Mouse (Mus musculus) spleen, adult 2 months (tissue): ENCODE data around the gene Src. TPM values are rescaled to one million over a fixed set of nuclear protein-coding genes. Genes with fewer than 3 reads are reported as not detected.
"Not testable (repeated sequence)": the region's sequence is repeated elsewhere in the genome, so short reads cannot be mapped to it uniquely, and the experiment has no call there.

Experiments
- DNase-seq, 2 experiments: peaks; one replicate each; pipeline versions ENCODE4 v3.0.0 to v3.0.0-alpha.2; 2012 to 2021; ENCODE audit warnings: low spot score in 2 of 2, low read depth in 1 of 2
- H3K27ac ChIP-seq: fragments of 200-500 bp; 2 replicates; pipeline ENCODE4 v1.5.1; 2012; ENCODE audit warnings: low read length, inconsistent platforms; ENCODE audit not compliant: insufficient read depth
- H3K27me3 ChIP-seq: fragments of 200-500 bp; 2 replicates; pipeline ENCODE4 v1.6.1; 2012; ENCODE audit warnings: mild to moderate bottlenecking, moderate library complexity, low read length, inconsistent platforms; ENCODE audit not compliant: control insufficient read depth, insufficient read depth
- H3K36me3 ChIP-seq: fragments of 200-500 bp; 2 replicates; pipeline ENCODE4 v1.6.1; 2012; ENCODE audit warnings: mild to moderate bottlenecking, low read length, inconsistent platforms; ENCODE audit not compliant: control insufficient read depth, insufficient read depth
- H3K4me1 ChIP-seq: fragments of 200-500 bp; 2 replicates; pipeline ENCODE4 v1.6.1; 2011; ENCODE audit warnings: inconsistent platforms; ENCODE audit not compliant: control insufficient read depth, insufficient read depth, insufficient read length
- H3K4me3 ChIP-seq: fragments of 200-500 bp; 2 replicates; pipeline ENCODE4 v1.5.1; 2011; ENCODE audit warnings: mild to moderate bottlenecking, inconsistent platforms; ENCODE audit not compliant: insufficient read depth, insufficient read length; ENCODE audit errors: extremely low read depth
- CTCF ChIP-seq: fragments of 200-500 bp; IDR thresholded peaks from 2 replicates; pipeline ENCODE4 v1.5.1; 2011; ENCODE audit warnings: mild to moderate bottlenecking, inconsistent platforms; ENCODE audit not compliant: insufficient read depth, insufficient read length, insufficient replicate concordance; ENCODE audit errors: extremely low read depth
- POLR2A ChIP-seq: fragments of 200-500 bp; IDR thresholded peaks from 2 replicates; pipeline ENCODE4 v1.6.1; 2011; ENCODE audit warnings: low read depth, low read length, inconsistent platforms
- WGBS: fragments of 180-500 bp; shearing (Covaris S2); methylation state at CpG from one replicate; pipeline ENCODE4 v1.1.7; 2018; 5-methylcytosine and 5-hydroxymethylcytosine counted together
- polyA plus RNA-seq: library from polyadenylated mRNA; depleted of rRNA; stranded (reverse); fragments of >200 nt; gene quantifications from 2 replicates; pipeline ENCODE4 v1.2.3, GENCODE M21; 2012

Src gene
- polyA plus RNA-seq, 1 experiment, result 14.6 TPM

DNA sequence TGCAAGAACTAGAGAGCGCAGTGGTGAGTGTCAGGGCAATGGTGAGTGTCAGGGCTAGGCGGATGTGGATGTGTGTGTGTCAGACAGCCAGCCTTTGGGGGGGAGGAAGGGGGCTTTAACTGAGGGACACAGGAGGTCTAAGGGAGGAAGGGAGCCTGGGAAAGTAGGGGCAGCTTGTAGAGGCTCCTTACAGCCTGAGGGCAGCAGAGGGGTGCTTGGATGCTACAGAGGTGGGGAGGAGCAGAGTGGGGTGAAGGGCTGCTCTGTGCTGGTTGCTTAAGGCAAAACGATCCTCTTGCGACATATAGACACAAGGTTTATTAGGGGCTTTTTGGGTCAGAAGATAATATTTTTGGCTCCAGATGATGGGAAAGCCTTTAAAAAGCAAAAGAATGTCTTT is 33.4 kb upstream of the Src start:
- Histone ChIP-seq H3K4me3 (no peak overlapping the region), H3K36me3 (peaks cover 1% of the 10 kb centered on the region; the same call in 1 of the 2 replicates), H3K27me3 (no peaks in the 10 kb centered on the region), H3K27ac (no peak overlapping the region), H3K4me1 (no peaks in the 10 kb centered on the region)
- 94% methylated on average over 4 of the region's 4 CpGs for WGBS
- no peak for TF ChIP-seq CTCF
- TF ChIP-seq POLR2A, result no peak
- no peak for DNase-seq

DNA sequence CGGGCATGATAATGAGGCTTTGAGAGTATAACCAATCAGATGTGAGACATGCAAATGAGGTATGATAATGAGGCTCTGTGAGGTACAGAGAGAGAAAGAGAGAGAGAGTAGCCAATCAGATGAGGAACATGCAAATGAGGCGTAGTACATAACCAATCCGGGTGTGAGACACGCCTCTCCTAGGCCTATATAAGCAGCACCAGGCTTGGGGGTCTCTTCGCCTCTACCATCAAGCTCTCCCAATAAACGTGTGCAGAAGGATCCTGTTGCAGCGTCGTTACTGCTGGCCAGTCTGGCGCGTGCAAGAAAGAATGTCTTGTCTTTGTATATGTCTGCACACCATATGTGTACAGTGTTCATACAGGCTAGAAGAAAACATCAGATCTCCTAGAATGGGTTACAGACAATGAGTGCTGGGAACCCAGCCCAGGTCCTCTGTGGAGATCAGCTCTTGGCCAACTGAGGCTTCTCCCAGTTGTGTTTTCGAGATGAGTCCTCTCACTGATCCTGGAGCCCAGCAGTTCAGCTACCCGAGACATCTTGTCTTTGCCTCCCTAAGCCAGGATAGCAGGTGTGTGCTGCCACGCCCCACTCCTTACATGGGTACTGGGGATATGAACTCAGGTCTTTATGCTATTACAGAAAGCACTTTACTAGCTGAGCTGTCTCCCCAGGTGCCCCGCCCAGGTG is 29.2 kb upstream of the Src start:
- not testable (repeated sequence) for H3K36me3 ChIP-seq

DNA sequence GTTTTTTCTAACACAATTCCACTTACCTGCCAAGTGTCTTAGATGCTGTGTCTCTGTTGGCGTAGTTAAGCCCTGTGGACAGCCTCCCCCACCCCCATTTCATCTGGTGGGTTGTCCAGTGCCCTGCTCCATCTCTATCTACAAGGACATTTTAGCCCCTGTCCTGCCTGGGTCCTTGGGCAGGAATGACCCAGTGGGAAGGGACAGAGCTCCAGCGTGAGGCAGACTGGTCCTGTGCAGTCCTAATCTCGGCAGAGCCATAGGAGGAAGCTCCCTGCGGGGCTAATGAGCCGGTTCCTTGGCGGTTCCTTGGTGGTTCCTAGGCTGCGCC is 28.7 kb upstream of the Src start:
- WGBS, result 96% methylated on average over 7 of the region's 7 CpGs
- Histone ChIP-seq H3K27ac (no peak overlapping the region), H3K36me3 (0 out of 2 replicates have a peak, but pooled peaks cover 1% of the 10 kb centered on the region), H3K27me3 (no peaks in the 10 kb centered on the region), H3K4me3 (no peak overlapping the region), H3K4me1 (no peaks in the 10 kb centered on the region)
- no peak for TF ChIP-seq POLR2A
- no peak for TF ChIP-seq CTCF
- DNase-seq, result no peak

More for the DNA sequence above, 29.2 kb upstream of the Src start:
- H3K27me3 ChIP-seq, DNase-seq, H3K27ac ChIP-seq, H3K4me3 ChIP-seq, H3K4me1 ChIP-seq: not testable (repeated sequence)
- 97% methylated on average over 14 of the region's 14 CpGs for WGBS

DNA sequence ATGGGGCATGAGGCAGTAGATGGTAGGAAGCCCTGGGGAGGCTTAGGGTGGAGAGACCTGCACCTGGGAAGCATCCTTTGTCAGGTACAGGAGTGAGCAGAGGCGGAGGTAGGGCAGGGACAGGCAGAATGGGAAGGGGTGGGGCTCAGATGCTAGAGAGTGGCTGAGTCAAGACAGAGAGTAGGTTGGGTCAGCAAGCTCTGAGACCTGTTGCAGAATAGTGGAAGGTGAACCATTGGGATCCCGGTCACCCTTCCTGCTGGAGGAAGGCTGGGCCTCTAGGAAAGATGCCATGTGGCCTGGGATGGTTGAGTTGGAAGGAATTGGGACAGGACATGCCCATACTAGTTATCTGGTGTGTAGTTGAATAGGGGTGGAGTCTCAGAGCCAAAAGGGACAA is 25.9 kb upstream of the Src start:
- no peak overlapping the region for H3K27ac ChIP-seq
- DNase-seq, result no peak
- peaks cover 5% of the 10 kb centered on the region for H3K36me3 ChIP-seq
- peaks cover 13% of the 10 kb centered on the region; the same call in 1 of the 2 replicates for H3K4me1 ChIP-seq
- TF ChIP-seq CTCF (no peak), POLR2A (no peak)
- H3K4me3 ChIP-seq, result no peak overlapping the region
- H3K27me3 ChIP-seq, result no peaks in the 10 kb centered on the region
- 92% methylated on average over 2 of the region's 2 CpGs for WGBS

DNA sequence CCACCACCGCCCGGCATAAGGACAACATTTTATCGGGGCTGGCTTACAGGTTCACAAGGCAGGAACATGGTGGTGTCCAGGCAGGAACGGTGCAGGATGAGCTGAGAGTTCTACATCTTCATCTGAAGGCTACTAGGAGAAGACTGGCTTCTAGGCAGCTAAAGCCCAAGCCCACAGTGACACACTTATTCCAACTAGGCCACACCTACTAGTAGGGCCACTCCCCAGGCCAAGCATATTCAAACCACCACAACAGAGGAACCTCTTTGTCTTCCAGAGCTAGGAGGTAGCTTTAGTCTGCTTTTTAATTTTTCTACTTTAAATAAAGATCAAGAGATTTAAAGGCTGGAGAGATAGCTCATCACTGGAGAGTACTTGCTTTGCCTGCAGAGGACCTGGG is 24.7 kb upstream of the Src start:
- TF ChIP-seq CTCF, result no peak
- TF ChIP-seq POLR2A, result no peak
- 92% methylated on average over 4 of the region's 4 CpGs for WGBS

DNA sequence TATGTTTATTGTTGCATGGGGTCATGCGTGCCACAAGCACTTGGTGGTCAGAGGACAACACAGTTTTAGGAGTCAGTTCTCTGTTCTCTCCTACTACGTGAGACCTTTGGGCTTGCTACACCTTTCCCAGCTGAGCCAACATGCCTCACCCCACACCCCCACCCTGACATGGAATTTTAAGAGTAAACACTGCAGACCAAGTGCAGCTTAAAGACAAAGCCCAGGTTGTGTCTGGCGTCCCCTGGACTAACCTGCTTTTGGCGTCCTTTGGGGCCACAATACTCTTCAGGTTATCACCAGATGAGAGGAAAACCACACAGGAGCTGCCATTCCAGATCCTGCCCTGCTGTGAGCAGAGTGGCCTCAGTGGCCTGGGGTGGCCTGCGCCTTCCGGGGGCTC is 23.4 kb upstream of the Src start:
- Histone ChIP-seq H3K36me3 (peaks cover 9% of the 10 kb centered on the region), H3K4me3 (no peak overlapping the region), H3K27ac (no peak overlapping the region), H3K4me1 (peaks cover 17% of the 10 kb centered on the region; the same call in 1 of the 2 replicates), H3K27me3 (no peaks in the 10 kb centered on the region)
- 86% methylated on average over 6 of the region's 6 CpGs for WGBS
- TF ChIP-seq POLR2A (no peak), CTCF (no peak)
- DNase-seq, result no peak

More for the DNA sequence above, 24.7 kb upstream of the Src start:
- Histone ChIP-seq H3K27me3 (no peaks in the 10 kb centered on the region), H3K36me3 (peaks cover 8% of the 10 kb centered on the region), H3K4me1 (peaks cover 13% of the 10 kb centered on the region; the same call in 1 of the 2 replicates), H3K4me3 (no peak overlapping the region), H3K27ac (no peak overlapping the region)
- no peak for DNase-seq

DNA sequence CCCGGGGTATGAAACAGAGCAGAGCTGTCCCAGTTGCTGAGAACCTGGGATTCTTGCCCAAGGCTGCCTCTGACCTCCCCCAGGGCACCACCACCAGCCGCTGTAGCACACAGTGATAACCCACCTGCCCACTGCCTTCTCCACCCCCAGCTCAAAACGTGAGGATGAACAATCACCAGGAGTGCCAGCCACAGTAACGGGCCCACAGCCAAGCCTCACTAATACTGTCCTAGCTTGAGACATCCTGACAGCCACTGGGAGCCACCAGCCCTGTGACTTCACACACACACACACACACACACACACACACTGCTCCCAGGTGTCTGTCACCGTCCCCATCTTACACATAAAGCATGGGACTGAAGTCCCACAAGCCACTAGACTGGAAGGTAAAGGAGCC is 22.9 kb upstream of the Src start:
- Histone ChIP-seq H3K36me3 (peaks cover 9% of the 10 kb centered on the region), H3K27ac (peak overlapping the region; percentile 48), H3K4me1 (peaks cover 22% of the 10 kb centered on the region; the same call in 1 of the 2 replicates), H3K4me3 (no peak overlapping the region), H3K27me3 (no peaks in the 10 kb centered on the region)
- no peak for DNase-seq
- TF ChIP-seq CTCF, result no peak
- TF ChIP-seq POLR2A, result no peak
- 45% methylated on average over 5 of the region's 5 CpGs for WGBS
